Mouse (Mus musculus): ENCODE measurements around the gene Tcp11l1.

DNA sequence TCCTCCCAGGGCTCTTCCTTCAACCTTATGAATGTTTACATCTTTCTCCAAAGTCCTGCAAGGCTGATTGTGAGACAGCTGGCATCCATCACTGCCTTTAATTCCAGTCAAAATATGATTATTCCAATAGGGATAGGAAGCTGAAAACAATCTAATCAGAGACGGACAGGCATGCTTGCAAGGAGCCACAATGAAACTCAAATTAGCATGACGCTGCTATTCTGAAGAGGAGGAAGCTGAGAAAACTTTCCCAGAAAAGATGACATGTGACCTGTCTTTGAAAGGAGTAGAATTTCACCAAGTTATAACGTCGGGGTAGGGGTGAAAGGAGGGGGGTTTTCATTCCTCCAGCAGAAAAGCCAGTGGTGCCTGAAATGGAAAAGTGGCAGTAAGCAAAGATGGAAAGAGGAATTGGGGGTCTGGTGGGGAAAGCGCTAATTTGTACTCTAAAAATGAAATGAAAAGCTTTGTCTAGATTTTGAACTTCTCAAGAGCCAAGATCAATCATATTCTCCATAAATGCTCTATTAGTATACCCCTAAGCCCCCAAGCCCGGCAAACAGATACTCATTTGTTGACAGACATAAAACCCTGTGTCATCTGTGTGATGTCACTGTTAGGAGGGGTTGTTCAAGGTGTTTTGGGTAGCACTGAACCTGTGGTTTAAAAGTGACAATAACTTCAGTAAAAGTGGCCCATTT is 1.1 kb downstream of the Tcp11l1 start:
- TF ChIP-seq GATA1 (IDR thresholded peaks at IDR 0.05; ENCODE audit: borderline replicate concordance, low read length) (peak; percentile 24; the same call in 1 of the 3 replicates), FLI1 (IDR thresholded peaks at IDR 0.05; ENCODE audit: low read length) (no peak)

Data from megakaryocyte, embryonic 14.5 days (primary cell).